Mouse (Mus musculus) brain, embryonic 14.5 days (tissue): Measurements from ENCODE around the gene Ptprb.

ENCODE experiments used
- CTCF ChIP-seq: fragments of 200-500 bp; IDR thresholded peaks from 2 replicates; pipeline ENCODE4 v1.5.1; 2012; ENCODE audit warnings: inconsistent platforms, mild to moderate bottlenecking, moderate library complexity, borderline replicate concordance; ENCODE audit not compliant: insufficient read depth, insufficient read length; ENCODE audit errors: extremely low read depth
- POLR2A ChIP-seq: fragments of 200-500 bp; IDR thresholded peaks from 2 replicates; pipeline ENCODE4 v1.6.1; 2012; ENCODE audit warnings: mild to moderate bottlenecking, inconsistent platforms, borderline replicate concordance; ENCODE audit not compliant: poor library complexity, insufficient read depth, insufficient read length, severe bottlenecking; ENCODE audit errors: extremely low read depth

- TF ChIP-seq POLR2A (no peak), CTCF (no peak)
Measured at GRCm38 (mm10) chr10:116364759-116365158, 89.4 kb downstream of the Ptprb start.
